ENCODE assay signal across 28 mouse cellular contexts in the genomic region with DNA sequence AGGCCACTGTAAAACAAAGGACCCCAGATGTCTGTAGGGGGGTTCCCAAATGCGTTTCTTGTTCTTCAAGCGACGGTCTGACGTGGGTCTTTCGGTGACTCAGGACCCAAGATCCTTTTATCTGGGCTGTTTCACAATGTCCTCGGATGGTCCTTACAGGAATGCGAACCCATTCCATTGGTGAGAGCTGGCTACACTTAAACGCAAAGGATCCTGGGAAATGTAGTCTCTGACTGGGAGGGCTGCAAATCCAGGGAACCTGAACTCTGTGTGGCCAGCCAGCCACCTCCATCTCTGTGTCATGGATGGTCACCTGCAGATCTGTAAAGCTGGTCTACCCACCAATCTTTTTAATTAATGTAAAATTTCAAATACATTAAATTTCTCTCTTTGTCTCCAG.
DNase-seq lines count a peak whose midpoint lies in the region; ATAC-seq lines count a peak whose summit lies in the region.
"Had no signal": no experiment of that assay in that cellular context is flagged by ENCODE, and none has a peak within 500 bp of the region (broad histone marks: within the 10 kb centered on the region; RNA-seq: fewer than 3 reads in every experiment).

No protein-coding gene starts in this region.

- no peaks in the 10 kb centered on the region for H3K36me3 ChIP-seq in forebrain, embryonic 12.5 days (replicated peaks)
- no peaks in the 10 kb centered on the region for H3K36me3 ChIP-seq in forebrain, embryonic 10.5 days (replicated peaks)
- no peaks in the 10 kb centered on the region for H3K36me3 ChIP-seq in midbrain, embryonic 11.5 days (ENCODE audit: control insufficient read depth, insufficient read depth, low read length)
- H3K36me3 ChIP-seq in midbrain, embryonic 13.5 days = no peaks in the 10 kb centered on the region
- H3K36me3 ChIP-seq: G1E; heart, embryonic 12.5 days; hindbrain, embryonic 15.5 days; intestine, embryonic 15.5 days; liver, embryonic 12.5 days; midbrain, embryonic 12.5 days; neural tube, embryonic 15.5 days; stomach, embryonic 15.5 days had no signal

- no peak for DNase-seq in forebrain, embryonic 10.5 days (ENCODE audit: extremely low spot score, low spot score)
- peak; percentile 87 for DNase-seq in midbrain, embryonic 11.5 days (ENCODE audit: low spot score, missing footprints)
- DNase-seq in R1 (ENCODE audit: low read depth, low spot score) = peak; percentile 86
- no peak for DNase-seq in spleen, postnatal 36 days (ENCODE audit: low spot score in 2 of 2)
- DNase-seq in gastrocnemius, postnatal 36 days = no peak
- DNase-seq: adrenal gland, postnatal 25 days; cerebellum, adult 8-10 months; cerebellum, postnatal 25 days; gastrocnemius, adult 2 months; heart, adult 2 months; heart, postnatal 4 days; kidney, adult 2 months; kidney, postnatal 36 days; left cerebral cortex, postnatal 4 days; liver, postnatal 0 days; lung, postnatal 36 days; right cerebral cortex, postnatal 14 days had no signal

- no peak overlapping the region for H3K9ac ChIP-seq in forebrain, embryonic 12.5 days
- no peak overlapping the region for H3K9ac ChIP-seq in midbrain, embryonic 11.5 days (ENCODE audit: low read length)
- no peak overlapping the region for H3K9ac ChIP-seq in midbrain, embryonic 13.5 days (replicated peaks)
- H3K9ac ChIP-seq: heart, embryonic 12.5 days; hindbrain, embryonic 15.5 days; intestine, embryonic 15.5 days; liver, embryonic 12.5 days; liver, postnatal 0 days; midbrain, embryonic 12.5 days; neural tube, embryonic 15.5 days; stomach, embryonic 15.5 days had no signal

- WGBS in forebrain, embryonic 12.5 days = 42% methylated on average over 8 of the region's 8 CpGs
- WGBS in forebrain, embryonic 10.5 days = 40% methylated on average over 8 of the region's 8 CpGs
- 40% methylated on average over 8 of the region's 8 CpGs for WGBS in midbrain, embryonic 11.5 days
- 33% methylated on average over 8 of the region's 8 CpGs for WGBS in midbrain, embryonic 13.5 days

- H3K4me3 ChIP-seq in forebrain, embryonic 12.5 days (replicated peaks) = no peak overlapping the region
- H3K4me3 ChIP-seq in forebrain, embryonic 10.5 days = no peak overlapping the region
- no peak overlapping the region for H3K4me3 ChIP-seq in midbrain, embryonic 11.5 days (ENCODE audit: low read depth, low read length)
- H3K4me3 ChIP-seq in midbrain, embryonic 13.5 days (replicated peaks) = no peak overlapping the region
- H3K4me3 ChIP-seq: gastrocnemius, adult 2 months; heart, adult 2 months; heart, embryonic 12.5 days; hindbrain, embryonic 15.5 days; intestine, embryonic 15.5 days; liver, embryonic 12.5 days; midbrain, embryonic 12.5 days; neural tube, embryonic 15.5 days; stomach, embryonic 15.5 days had no signal

- H3K9me3 ChIP-seq in forebrain, embryonic 12.5 days = no peaks in the 10 kb centered on the region
- H3K9me3 ChIP-seq in forebrain, embryonic 10.5 days = no peaks in the 10 kb centered on the region
- no peaks in the 10 kb centered on the region for H3K9me3 ChIP-seq in midbrain, embryonic 11.5 days (ENCODE audit: control insufficient read depth, low read length)
- H3K9me3 ChIP-seq in midbrain, embryonic 13.5 days = no peaks in the 10 kb centered on the region
- H3K9me3 ChIP-seq: heart, embryonic 12.5 days; hindbrain, embryonic 15.5 days; intestine, embryonic 15.5 days; liver, embryonic 12.5 days; midbrain, embryonic 12.5 days; neural tube, embryonic 15.5 days; stomach, embryonic 15.5 days had no signal

- H3K4me1 ChIP-seq in forebrain, embryonic 12.5 days = peaks cover 27% of the 10 kb centered on the region
- peaks cover 29% of the 10 kb centered on the region for H3K4me1 ChIP-seq in forebrain, embryonic 10.5 days
- H3K4me1 ChIP-seq in midbrain, embryonic 11.5 days (ENCODE audit: control insufficient read depth, insufficient read depth, low read length) = peaks cover 9% of the 10 kb centered on the region
- H3K4me1 ChIP-seq in midbrain, embryonic 13.5 days (replicated peaks) = peaks cover 28% of the 10 kb centered on the region
- H3K4me1 ChIP-seq: intestine, embryonic 15.5 days; liver, embryonic 12.5 days; stomach, embryonic 15.5 days had no signal

- peaks cover 3% of the 10 kb centered on the region; the same call in 1 of the 2 replicates for H3K27me3 ChIP-seq in forebrain, embryonic 12.5 days
- H3K27me3 ChIP-seq in forebrain, embryonic 10.5 days (ENCODE audit: poor library complexity, severe bottlenecking) = no peaks in the 10 kb centered on the region
- no peaks in the 10 kb centered on the region for H3K27me3 ChIP-seq in midbrain, embryonic 11.5 days (ENCODE audit: control insufficient read depth, insufficient read depth, low read length)
- no peaks in the 10 kb centered on the region for H3K27me3 ChIP-seq in midbrain, embryonic 13.5 days
- H3K27me3 ChIP-seq: heart, embryonic 12.5 days; hindbrain, embryonic 15.5 days; intestine, embryonic 15.5 days; liver, embryonic 12.5 days; neural tube, embryonic 15.5 days; stomach, embryonic 15.5 days had no signal

- ATAC-seq in forebrain, embryonic 12.5 days (ENCODE audit: low FRiP score) = no peak
- no peak for ATAC-seq in midbrain, embryonic 11.5 days (ENCODE audit: low FRiP score)
- ATAC-seq in midbrain, embryonic 13.5 days = no peak
- ATAC-seq: CD4-positive, CD25-positive, alpha-beta regulatory T cell, adult 4 months; intestine, embryonic 15.5 days; liver, embryonic 12.5 days; liver, postnatal 0 days had no signal

- intact Hi-C loops in gastrocnemius, postnatal 36 days (cut with DNase I) = no loop called here

- no peak overlapping the region for H3K4me2 ChIP-seq in forebrain, embryonic 12.5 days
- no peak overlapping the region for H3K4me2 ChIP-seq in midbrain, embryonic 11.5 days
- no peak overlapping the region for H3K4me2 ChIP-seq in midbrain, embryonic 13.5 days (replicated peaks)
- H3K4me2 ChIP-seq: heart, embryonic 12.5 days; hindbrain, embryonic 15.5 days; intestine, embryonic 15.5 days; liver, embryonic 12.5 days; midbrain, embryonic 12.5 days; neural tube, embryonic 15.5 days; stomach, embryonic 15.5 days had no signal

- H3K27ac ChIP-seq in forebrain, embryonic 12.5 days = 0 out of 2 replicates have a peak overlapping the region, but pooled peaks have one; percentile 47
- no peak overlapping the region for H3K27ac ChIP-seq in forebrain, embryonic 10.5 days
- no peak overlapping the region for H3K27ac ChIP-seq in midbrain, embryonic 11.5 days (ENCODE audit: low read depth, low read length)
- H3K27ac ChIP-seq in midbrain, embryonic 13.5 days = no peak overlapping the region
- H3K27ac ChIP-seq: gastrocnemius, adult 2 months; heart, adult 2 months; hindbrain, embryonic 15.5 days; intestine, embryonic 15.5 days; liver, embryonic 12.5 days; midbrain, embryonic 12.5 days; neural tube, embryonic 15.5 days; stomach, embryonic 15.5 days had no signal

Comparison
In these comparisons a context has a peak if more than half of its experiments do, and no peak if none do; other contexts are left out.
1. DNase-seq: peak in midbrain, embryonic 11.5 days (single experiment) and R1 (single experiment); none in forebrain, embryonic 10.5 days (single experiment), spleen, postnatal 36 days (0 of 2) and gastrocnemius, postnatal 36 days (0 of 2).